Mouse (Mus musculus): ENCODE measurements around the gene Gprc5c.

Gprc5c gene

DNA sequence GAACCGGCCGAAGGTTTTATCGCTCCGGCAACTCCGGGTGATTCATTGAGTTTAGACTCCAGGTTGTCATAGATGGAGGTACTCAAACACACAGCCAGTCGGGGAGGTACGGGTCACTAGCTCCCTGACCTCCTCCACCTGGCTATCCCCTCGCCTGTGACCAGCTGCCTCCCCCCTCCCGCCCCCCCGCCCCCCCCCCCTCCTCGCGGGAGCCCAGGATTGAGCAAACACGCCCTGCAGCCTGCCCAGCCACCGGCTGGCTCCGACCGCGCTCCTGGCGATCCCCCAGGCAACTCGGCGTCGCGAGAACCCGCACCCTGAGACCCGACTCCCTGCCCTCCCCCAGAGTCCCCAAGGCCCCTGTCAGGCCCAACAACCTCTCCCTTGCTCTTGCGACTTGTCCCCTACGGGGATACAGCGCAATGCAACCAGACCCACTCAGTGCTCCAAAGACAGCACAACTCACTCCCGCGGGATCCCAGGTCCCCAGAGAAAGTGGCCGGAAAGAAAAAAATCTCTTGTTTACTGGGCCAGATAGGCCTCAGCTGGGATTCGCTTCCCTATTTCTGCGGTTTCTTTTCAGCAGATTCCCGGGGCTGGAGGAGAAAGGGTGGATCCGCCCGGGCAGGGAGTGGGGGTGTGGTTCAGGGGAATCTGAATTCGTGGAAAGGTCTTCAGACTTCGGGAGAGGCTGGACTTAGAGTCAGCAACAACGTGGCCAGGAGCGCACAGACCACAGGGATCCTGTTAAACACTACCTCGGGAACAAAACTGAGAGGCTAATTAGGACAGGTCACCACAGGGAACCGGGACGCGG, at the start of gene Gprc5c:
TSS of gene Gprc5c (plus strand) at position 701 of the 817 bp plus-strand sequence.
- peak; percentile 77 to 84 for DNase-seq

GRCm38 (mm10) chr11:114801906-114802305, 49.0 kb upstream of the Gprc5c start:
- DNase-seq = peak in 1 of 2 experiments; percentile 54

- DNase-seq = no peak
These were observed 48.2 kb upstream of the Gprc5c start for GRCm38 (mm10) chr11:114802540-114803267.

GRCm38 (mm10) chr11:114803990-114804389, 47.0 kb upstream of the Gprc5c start:
- DNase-seq = no peak

GRCm38 (mm10) chr11:114807025-114807424, 43.9 kb upstream of the Gprc5c start:
- DNase-seq = no peak

- DNase-seq = no peak
These were observed 43.1 kb upstream of the Gprc5c start for GRCm38 (mm10) chr11:114807686-114808427.

DNA sequence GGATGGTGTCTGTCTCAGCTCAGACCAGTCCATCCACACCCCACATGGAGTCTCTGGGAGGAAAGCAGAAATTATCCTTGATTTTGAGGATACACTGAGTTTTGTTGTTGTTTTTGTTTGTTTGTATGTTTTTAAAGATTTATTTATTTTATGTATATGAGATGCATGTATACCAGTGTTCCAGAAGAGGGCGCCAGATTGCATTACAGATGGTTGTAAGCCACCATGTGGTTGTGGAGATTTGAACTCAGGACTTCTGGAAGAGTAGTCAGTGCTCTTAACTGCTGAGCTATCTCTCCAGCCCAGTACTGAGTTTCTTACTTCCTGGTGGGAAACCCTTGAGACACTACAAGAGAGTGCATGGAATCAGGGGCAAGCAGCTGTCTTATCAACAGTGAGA, 41.6 kb upstream of the Gprc5c start:
- DNase-seq = no peak

DNA sequence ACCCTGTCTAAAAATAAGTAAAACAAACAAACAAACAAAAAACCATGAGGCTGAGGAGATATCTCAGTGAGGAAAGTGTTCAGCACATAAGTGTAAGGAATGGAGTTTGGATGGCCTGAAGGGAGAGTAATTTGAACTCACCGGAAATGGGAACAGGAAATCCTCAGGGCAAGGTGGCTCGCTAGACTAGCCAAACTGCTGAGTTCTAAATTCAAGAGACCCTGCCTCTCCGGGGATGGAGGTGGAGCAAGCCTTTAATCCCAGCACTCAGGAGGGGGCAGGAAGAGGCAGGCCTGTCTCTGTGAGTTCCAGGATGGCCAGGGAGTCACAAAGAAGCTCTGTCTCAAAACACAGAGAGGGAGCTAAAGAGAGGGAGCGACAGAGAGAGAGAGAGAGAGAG, 40.6 kb upstream of the Gprc5c start:
- DNase-seq = no peak

DNA sequence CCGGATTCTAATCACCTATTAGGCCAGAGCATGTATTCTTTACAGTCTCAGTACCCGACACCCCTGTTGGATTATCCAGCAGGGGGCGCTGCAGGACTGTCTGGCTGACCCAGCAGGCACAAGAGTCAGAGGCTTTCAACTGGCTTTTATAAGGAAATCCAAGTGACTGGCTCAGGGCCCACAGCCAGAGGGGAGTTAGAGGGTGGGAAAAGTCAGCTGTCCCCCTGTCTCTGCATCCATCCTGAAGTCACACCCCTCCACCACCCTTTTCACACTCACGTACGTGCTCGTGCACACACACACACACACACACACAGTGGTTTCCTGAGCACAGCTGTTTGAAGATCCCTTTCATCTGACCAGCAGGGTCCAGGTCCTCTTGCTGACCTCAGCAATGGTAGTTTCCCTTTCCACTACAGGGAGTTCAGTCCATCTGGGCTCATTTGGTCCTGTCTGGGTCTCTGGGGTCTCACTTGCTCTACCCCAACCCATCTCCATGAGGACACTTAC, 38.2 kb upstream of the Gprc5c start:
- peak; percentile 99 to 100 for DNase-seq

GRCm38 (mm10) chr11:114814873-114815592, 35.9 kb upstream of the Gprc5c start:
- peak; percentile 50 to 56 for DNase-seq

- no peak for DNase-seq
These were observed 34.0 kb upstream of the Gprc5c start for GRCm38 (mm10) chr11:114816934-114817333.

- no peak for DNase-seq
These were observed 32.8 kb upstream of the Gprc5c start for GRCm38 (mm10) chr11:114818185-114818584.

DNA sequence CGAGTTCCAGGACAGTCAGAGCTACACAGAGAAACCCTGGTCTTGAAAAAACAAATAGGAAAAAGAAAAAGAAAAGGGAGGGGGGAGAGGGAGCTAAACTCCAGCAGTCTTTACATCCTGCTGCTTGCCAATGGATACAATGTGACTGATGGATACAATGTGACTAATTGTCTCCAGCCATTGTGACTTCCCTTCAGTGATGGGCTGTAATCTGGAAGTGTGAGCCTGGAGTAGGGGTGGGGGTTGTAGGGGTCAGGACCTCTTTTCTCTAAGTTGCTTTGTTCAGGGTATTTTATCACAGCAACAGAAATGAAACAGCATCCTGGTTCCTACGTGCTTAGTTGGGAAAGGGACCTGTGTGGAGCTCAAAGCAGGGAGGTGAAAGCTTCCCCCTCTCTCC, 31.8 kb upstream of the Gprc5c start:
- DNase-seq = no peak

- no peak for DNase-seq
These were observed 30.5 kb upstream of the Gprc5c start for GRCm38 (mm10) chr11:114820444-114820843.

DNA sequence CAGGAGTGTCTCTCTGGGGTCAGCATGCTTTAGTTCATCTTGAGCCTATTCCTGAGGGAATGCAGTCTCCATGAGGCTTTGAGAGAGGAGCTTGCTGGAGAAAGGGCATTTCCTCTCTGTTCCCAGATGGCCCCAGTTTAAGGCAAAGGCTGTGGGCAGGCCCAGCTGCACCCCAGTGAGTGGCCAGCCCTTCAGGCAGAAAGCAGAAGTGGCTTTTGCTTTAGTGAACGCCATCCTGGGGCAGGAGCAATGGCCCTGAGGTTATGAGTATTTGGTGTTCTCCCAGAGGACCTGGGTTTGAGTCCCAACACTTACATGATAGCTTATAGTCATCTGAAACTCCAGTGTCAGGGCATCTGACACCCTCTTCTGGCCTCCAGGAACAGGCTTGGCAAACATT, 29.6 kb upstream of the Gprc5c start:
- DNase-seq = no peak

- DNase-seq = peak; percentile 88 to 91
These were observed 28.2 kb upstream of the Gprc5c start for GRCm38 (mm10) chr11:114822727-114823126.

GRCm38 (mm10) chr11:114823199-114823725, 27.7 kb upstream of the Gprc5c start:
- no peak for DNase-seq

GRCm38 (mm10) chr11:114826686-114827085, 24.3 kb upstream of the Gprc5c start:
- no peak for DNase-seq

DNA sequence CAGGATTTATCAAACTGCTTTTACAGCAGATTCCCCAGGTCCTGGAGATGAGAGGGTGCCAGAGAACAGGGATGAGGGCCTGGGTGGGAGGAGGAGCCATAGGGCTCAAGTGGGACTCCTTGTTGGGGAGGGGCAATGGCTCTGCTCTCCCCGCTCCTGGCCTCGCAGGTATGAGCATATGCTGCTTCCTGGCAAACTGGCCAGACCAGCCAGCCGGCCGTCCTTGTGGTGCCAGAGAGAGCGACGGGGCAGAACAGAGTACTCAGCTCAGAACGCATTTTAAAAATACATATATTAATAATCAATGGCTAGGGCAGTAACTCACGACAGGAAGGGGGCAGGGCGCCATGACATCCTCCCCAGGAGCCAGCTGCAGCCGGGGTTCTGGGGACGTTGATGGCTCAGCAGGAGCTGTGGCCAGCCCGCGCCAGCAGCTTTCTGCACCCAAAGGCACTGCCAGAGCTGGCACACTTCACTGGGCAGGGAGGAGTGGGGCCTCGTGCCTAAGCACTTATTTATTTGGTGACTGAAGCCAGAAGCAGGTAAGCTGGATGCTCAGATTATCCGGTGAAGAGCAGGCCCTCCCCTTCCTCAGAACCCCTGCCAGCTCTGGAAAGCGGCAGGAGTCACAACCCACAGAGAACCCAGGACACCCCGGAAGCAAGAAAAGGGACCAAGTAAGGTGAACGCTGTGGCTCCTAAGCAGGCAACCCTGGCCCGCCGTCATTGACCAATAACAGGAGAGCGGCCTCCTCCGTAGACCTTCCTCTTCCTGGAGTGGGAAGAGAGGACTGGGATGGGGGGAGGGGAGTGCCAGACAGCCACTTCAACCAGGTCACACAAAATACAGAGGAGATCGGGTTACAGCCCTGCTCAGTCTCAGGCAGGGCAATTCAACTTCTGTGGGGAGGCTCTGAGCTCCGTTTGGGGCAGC, 21.2 kb upstream of the Gprc5c start:
- peak; percentile 89 to 93 for DNase-seq

DNA sequence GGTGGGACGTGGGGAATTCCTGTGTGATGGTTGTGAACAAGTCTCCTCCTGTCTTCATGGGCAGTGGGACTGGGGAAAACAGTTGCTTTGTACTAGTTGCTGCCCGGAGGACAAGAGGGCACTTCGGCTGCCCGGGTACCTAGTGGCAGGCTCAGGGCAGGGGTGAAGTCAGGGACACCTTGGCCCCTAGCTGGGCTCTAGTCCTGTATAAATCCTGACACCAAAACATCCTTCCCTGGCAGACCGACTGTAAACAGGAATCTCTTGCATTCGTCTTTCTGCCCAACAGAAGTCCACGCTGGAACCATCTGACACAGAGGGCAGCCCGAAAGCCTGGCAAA, 20.5 kb upstream of the Gprc5c start:
- DNase-seq = peak in 1 of 2 experiments; percentile 42

- DNase-seq = no peak
These were observed 17.8 kb upstream of the Gprc5c start for GRCm38 (mm10) chr11:114833166-114833565.

Data from cerebellum, postnatal 14 days (tissue).